Mouse (Mus musculus) liver, adult 2 months (tissue): ENCODE results near the gene Adamts17. TPM values are rescaled to one million over a fixed set of nuclear protein-coding genes. Genes with fewer than 3 reads are reported as not detected.

Experiments
- DNase-seq: peaks from one replicate; pipeline ENCODE4 v3.0.0-alpha.2; 2011; ENCODE audit warnings: low read depth, low spot score; ENCODE audit errors: extremely low read depth
- H3K27ac ChIP-seq: fragments of 200-500 bp; replicated peaks from 2 replicates; pipeline ENCODE4 v1.5.1; 2012; ENCODE audit warnings: low read depth, mild to moderate bottlenecking, control low read depth, inconsistent platforms, low read length; ENCODE audit not compliant: insufficient read depth
- H3K27me3 ChIP-seq: fragments of 200-500 bp; 2 replicates; pipeline ENCODE4 v1.6.1; 2012; ENCODE audit warnings: mild to moderate bottlenecking, moderate library complexity, low read length, inconsistent platforms; ENCODE audit not compliant: control insufficient read depth, insufficient read depth
- H3K36me3 ChIP-seq: fragments of 200-500 bp; 2 replicates; pipeline ENCODE4 v1.6.1; 2012; ENCODE audit warnings: low read length, inconsistent platforms; ENCODE audit not compliant: control insufficient read depth, insufficient read depth
- H3K4me1 ChIP-seq: fragments of 200-500 bp; 2 replicates; pipeline ENCODE4 v1.6.1; 2011; ENCODE audit warnings: low read length; ENCODE audit not compliant: control insufficient read depth, insufficient read depth
- H3K4me3 ChIP-seq: fragments of 200-500 bp; 2 replicates; pipeline ENCODE4 v1.5.1; 2011; ENCODE audit warnings: low read depth, mild to moderate bottlenecking, control low read depth, low read length, moderate library complexity; ENCODE audit not compliant: insufficient read depth
- H3K79me2 ChIP-seq: fragments of 200-500 bp; 2 replicates; pipeline ENCODE4 v1.6.1; 2012; ENCODE audit warnings: inconsistent platforms, mild to moderate bottlenecking, low read length, moderate library complexity; ENCODE audit not compliant: control insufficient read depth, insufficient read depth
- H3K9ac ChIP-seq: fragments of 200-500 bp; 2 replicates; pipeline ENCODE4 v1.6.1; 2012; ENCODE audit warnings: low read depth, mild to moderate bottlenecking, control low read depth, inconsistent platforms, low read length
- CTCF ChIP-seq: fragments of 200-500 bp; IDR thresholded peaks from 2 replicates; pipeline ENCODE4 v1.5.1; 2011; ENCODE audit warnings: low read depth, low read length, control low read depth
- POLR2A ChIP-seq: fragments of 200-500 bp; IDR thresholded peaks from 2 replicates; pipeline ENCODE4 v1.6.1; 2011; ENCODE audit warnings: low read length, control low read depth; ENCODE audit not compliant: insufficient read depth; ENCODE audit errors: extremely low read depth
- WGBS: fragments of 180-500 bp; shearing (Covaris S2); methylation state at CpG from one replicate; pipeline ENCODE4 v1.1.7; 2018; 5-methylcytosine and 5-hydroxymethylcytosine counted together
- polyA plus RNA-seq: library from polyadenylated mRNA; depleted of rRNA; stranded (reverse); fragments of >200 nt; gene quantifications from 2 replicates; pipeline ENCODE4 v1.2.3, GENCODE M21; 2012
- total RNA-seq: library from RNA; depleted of rRNA; stranded (reverse); fragments of >200 nt; gene quantifications from 2 replicates; pipeline ENCODE4 v1.2.3, GENCODE M21; 2014

The Adamts17 gene
- total and polyA plus RNA-seq, 2 experiments = 0.09 to 0.17 TPM

DNA sequence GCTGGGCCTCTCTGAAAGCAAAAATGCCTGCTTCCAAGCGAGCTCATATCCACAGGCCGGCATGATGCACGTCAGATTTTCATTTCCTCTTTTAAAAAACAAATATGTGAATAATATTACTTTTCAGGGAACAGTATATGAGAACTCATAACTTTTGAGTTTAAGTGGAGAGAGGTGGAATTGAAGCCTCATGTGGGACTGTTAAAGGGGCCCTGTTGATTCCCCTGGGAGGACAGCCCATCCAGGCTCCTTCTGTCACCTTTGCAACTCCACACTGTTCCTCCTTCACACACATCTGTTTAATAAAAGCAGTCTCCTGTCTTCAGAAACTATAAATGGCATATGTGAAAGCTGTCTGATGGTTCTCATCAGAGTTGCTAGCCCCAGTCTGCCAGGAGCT is 275.5 kb downstream of the Adamts17 start:
- no peak for DNase-seq
- Histone ChIP-seq H3K36me3 (no peaks in the 10 kb centered on the region), H3K79me2 (no peaks in the 10 kb centered on the region), H3K27me3 (no peaks in the 10 kb centered on the region), H3K27ac (no peak overlapping the region), H3K9ac (no peak overlapping the region), H3K4me1 (no peaks in the 10 kb centered on the region), H3K4me3 (no peak overlapping the region)
- TF ChIP-seq POLR2A = no peak
- no peak for TF ChIP-seq CTCF
- 90% methylated on average over 3 of the region's 3 CpGs for WGBS

DNA sequence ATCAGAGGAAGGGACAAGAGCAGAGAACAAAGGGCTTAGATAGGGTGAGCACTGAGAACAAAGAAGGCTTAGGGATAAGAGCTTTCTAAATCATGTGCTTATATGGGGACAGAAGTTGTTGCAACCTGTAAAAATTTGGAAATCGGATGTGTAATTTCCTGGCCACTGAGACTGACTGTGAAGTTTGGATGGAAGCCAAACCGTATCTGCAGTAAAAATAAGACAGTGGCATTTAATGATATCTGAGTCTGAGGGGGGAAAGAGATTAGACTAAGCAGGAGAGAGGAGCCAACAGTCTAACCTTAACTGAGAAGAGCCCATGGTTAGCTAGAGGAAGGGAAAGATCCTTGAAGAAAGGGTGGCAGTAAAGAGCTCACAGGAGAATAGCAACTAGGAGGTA is 295.6 kb downstream of the Adamts17 start:
- Histone ChIP-seq H3K4me1 (no peaks in the 10 kb centered on the region), H3K9ac (no peak overlapping the region), H3K27me3 (no peaks in the 10 kb centered on the region), H3K36me3 (no peaks in the 10 kb centered on the region), H3K27ac (no peak overlapping the region), H3K79me2 (no peaks in the 10 kb centered on the region), H3K4me3 (no peak overlapping the region)
- DNase-seq = peak; percentile 8
- 44% methylated on average over 2 of the region's 2 CpGs for WGBS
- TF ChIP-seq POLR2A (no peak), CTCF (no peak)

DNA sequence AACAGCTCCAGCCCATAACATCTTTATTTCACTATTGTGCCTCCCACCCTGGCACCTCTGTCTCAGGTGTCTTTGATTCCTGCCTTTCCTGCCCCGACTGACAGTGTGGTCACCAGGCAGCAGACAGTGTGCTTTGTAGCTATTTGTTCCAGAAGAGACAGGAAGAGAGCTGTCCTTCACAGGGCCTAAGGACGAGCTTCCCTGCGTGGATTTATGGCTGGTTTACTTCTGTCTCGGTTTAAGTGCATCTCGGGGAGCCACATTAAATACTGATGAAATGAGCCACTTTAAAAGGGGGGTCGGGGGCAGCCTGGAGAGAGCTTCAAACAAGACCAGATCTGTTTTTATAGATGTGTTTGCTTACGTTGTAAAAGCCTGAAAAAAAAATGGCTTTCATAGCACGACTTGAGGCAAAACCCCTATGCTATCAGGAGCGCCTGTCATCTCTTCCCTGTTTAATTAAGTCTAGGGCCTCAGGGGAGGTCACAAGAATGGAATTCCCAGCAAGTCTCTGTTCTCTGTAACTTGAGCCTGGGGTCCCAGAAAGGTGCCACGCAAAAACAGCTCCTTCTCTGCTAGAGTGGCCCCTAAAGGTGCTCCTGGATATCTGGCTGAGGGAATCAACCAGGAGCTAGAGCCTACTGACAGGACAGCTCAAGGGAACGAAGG is 302.9 kb downstream of the Adamts17 start:
- Histone ChIP-seq H3K79me2 (no peaks in the 10 kb centered on the region), H3K4me1 (no peaks in the 10 kb centered on the region), H3K27ac (no peak overlapping the region), H3K27me3 (no peaks in the 10 kb centered on the region), H3K9ac (no peak overlapping the region), H3K4me3 (no peak overlapping the region), H3K36me3 (no peaks in the 10 kb centered on the region)
- TF ChIP-seq CTCF (no peak), POLR2A (no peak)
- 53% methylated on average over 11 of the region's 11 CpGs for WGBS
- no peak for DNase-seq

GRCm38 (mm10) chr7:67145748-67146147 is 306.2 kb downstream of the Adamts17 start:
- Histone ChIP-seq H3K4me3 (no peak overlapping the region), H3K27me3 (no peaks in the 10 kb centered on the region), H3K79me2 (no peaks in the 10 kb centered on the region), H3K9ac (no peak overlapping the region), H3K27ac (no peak overlapping the region), H3K4me1 (no peaks in the 10 kb centered on the region), H3K36me3 (no peaks in the 10 kb centered on the region)
- no peak for DNase-seq
- WGBS = 67% methylated on average over 7 of the region's 7 CpGs
- TF ChIP-seq CTCF (no peak), POLR2A (no peak)

GRCm38 (mm10) chr7:67146151-67146550 is 306.6 kb downstream of the Adamts17 start:
- no peak overlapping the region for H3K9ac ChIP-seq
- no peak overlapping the region for H3K27ac ChIP-seq
- no peak overlapping the region for H3K4me3 ChIP-seq
- TF ChIP-seq POLR2A (no peak), CTCF (no peak)
- no peaks in the 10 kb centered on the region for H3K36me3 ChIP-seq
- WGBS = 78% methylated on average over 6 of the region's 6 CpGs
- no peak for DNase-seq
- H3K4me1 ChIP-seq = no peaks in the 10 kb centered on the region
- no peaks in the 10 kb centered on the region for H3K27me3 ChIP-seq
- no peaks in the 10 kb centered on the region for H3K79me2 ChIP-seq

DNA sequence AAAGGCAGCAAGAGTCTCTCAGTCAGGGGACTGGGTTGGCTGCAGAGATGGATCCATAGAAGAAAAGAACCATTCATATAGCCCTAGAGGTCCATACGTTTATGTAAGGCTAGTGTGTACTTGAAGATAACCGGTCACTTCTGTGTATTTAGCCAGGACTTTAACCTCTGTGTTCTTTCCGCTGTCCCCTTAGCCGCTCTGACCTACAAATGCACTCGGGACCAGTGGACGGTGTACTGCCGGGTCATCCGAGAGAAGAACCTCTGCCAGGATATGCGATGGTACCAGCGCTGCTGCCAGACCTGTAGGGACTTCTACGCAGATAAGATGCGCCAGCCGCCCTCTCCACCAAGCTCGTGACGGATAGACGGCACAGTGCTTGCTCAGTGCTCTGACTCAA is 310.2 kb downstream of the Adamts17 start:
- no peak for TF ChIP-seq CTCF
- TF ChIP-seq POLR2A = no peak
- H3K27me3 ChIP-seq = no peaks in the 10 kb centered on the region
- H3K36me3 ChIP-seq = no peaks in the 10 kb centered on the region
- H3K27ac ChIP-seq = no peak overlapping the region
- no peaks in the 10 kb centered on the region for H3K4me1 ChIP-seq
- DNase-seq = peak; percentile 75
- WGBS = 52% methylated on average over 16 of the region's 16 CpGs
- no peak overlapping the region for H3K9ac ChIP-seq
- no peak overlapping the region for H3K4me3 ChIP-seq
- no peaks in the 10 kb centered on the region for H3K79me2 ChIP-seq
